ENCODE assay signal across 17 mouse cellular contexts in the genomic region with DNA sequence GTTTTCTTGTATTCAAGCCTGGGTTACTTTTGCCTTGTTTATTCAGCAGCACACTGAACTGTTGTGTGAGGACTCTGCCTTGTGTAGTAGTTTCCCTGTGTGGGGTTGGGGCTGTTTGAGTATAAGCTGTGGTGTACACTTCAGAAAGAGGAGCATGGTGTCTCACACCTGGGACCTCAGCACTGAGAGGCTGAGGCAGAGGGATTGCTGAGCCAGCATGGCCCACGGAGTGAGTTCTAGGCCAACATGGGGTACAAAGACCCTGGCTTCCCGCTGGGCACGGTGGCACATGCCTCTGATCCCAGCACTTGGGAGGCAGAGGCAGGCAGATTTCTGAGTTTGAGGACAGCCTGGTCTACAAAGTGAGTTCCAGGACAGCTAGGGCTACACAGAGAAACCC.
"Had no signal": no experiment of that assay in that cellular context is flagged by ENCODE, and none has a peak within 500 bp of the region (broad histone marks: within the 10 kb centered on the region; RNA-seq: fewer than 3 reads in every experiment).

No protein-coding gene starts in this region.

- DNase-seq: kidney, adult 18-20 months; kidney, postnatal 4 days; layer of hippocampus, adult 9-11 months; liver, postnatal 0 days; lung, embryonic 14.5 days; retina, postnatal 1 day; thymus, postnatal 14 days; thymus, postnatal 4 days had no signal

- H3K27me3 ChIP-seq: midbrain, embryonic 12.5 days; midbrain, embryonic 15.5 days; neural tube, embryonic 13.5 days; stomach, embryonic 15.5 days had no signal

- H3K4me2 ChIP-seq: lung, embryonic 14.5 days; midbrain, embryonic 12.5 days; midbrain, embryonic 15.5 days; neural tube, embryonic 13.5 days; stomach, embryonic 15.5 days had no signal

- ATAC-seq: intestine, embryonic 16.5 days; liver, postnatal 0 days; lung, postnatal 0 days; midbrain, embryonic 15.5 days had no signal

- H3K4me1 ChIP-seq: midbrain, embryonic 12.5 days; midbrain, embryonic 15.5 days; neural tube, embryonic 13.5 days; stomach, embryonic 15.5 days had no signal

- H3K9ac ChIP-seq: liver, embryonic 14.5 days; liver, postnatal 0 days; lung, embryonic 14.5 days; midbrain, embryonic 12.5 days; midbrain, embryonic 15.5 days; neural tube, embryonic 13.5 days; stomach, embryonic 15.5 days had no signal

- H3K9me3 ChIP-seq: midbrain, embryonic 12.5 days; midbrain, embryonic 15.5 days; neural tube, embryonic 13.5 days; stomach, embryonic 15.5 days had no signal

- H3K27ac ChIP-seq: left cerebral cortex, adult 2 months; liver, embryonic 14.5 days; midbrain, embryonic 12.5 days; midbrain, embryonic 15.5 days; neural tube, embryonic 13.5 days; stomach, embryonic 15.5 days had no signal

- H3K4me3 ChIP-seq: left cerebral cortex, adult 2 months; midbrain, embryonic 12.5 days; midbrain, embryonic 15.5 days; myocyte; neural tube, embryonic 13.5 days; stomach, embryonic 15.5 days had no signal
